Mouse (Mus musculus) layer of hippocampus, adult 18-20 months (tissue): ENCODE results near the gene Dirc2. TPM values are rescaled to one million over a fixed set of nuclear protein-coding genes. Genes with fewer than 3 reads are reported as not detected.

Experiments used
- DNase-seq, 2 experiments: peaks; one replicate each; pipeline ENCODE4 v3.0.0; 2022; ENCODE audit warnings: low spot score in 2 of 2
- total RNA-seq, 2 experiments: library from RNA; stranded (reverse); gene quantifications; 2 replicates each; pipeline ENCODE4 v1.2.3; 2021

The Dirc2 gene
- total RNA-seq, 2 experiments from 2014 or later, result 66.5 to 67.3 TPM

DNA sequence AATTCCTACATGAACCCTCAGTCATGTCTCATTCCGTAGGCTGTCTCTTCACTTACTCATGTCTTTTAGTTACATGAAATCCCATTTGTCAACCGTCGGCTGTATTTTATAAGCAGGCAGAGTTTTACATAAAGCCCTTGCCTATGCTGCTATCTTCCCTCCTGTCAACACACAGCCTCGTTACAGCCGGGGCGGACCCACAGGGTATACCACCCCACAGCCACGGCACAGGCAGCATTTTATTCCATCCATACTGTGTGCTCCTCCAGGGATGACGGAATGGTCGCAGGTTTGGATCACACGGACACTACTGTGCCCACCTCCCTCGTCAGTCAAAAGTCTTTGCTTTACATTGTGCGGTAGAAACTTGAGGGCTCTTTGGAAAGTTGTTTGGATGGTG lies 28.8 kb downstream of the Dirc2 start:
- DNase-seq, result no peak

DNA sequence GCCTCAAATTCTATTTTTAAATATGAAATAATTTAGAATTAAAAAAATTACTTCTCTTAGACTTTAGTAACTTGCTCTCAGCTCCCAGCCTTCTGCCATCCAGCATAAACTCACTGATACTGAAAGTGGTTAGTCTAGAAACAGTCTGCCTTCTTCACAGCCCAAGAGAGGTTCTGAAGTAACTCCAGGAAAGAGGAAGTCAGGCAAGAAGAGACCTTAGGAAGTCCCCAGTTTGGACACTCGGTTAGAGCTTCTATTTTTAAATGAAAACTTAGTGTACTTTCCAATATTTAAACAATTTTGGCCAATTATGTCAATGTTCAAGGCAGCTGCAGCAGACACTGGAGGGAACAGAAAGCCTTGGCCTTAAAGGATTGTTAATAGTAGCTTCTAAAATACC lies 29.6 kb downstream of the Dirc2 start:
- DNase-seq, result no peak

DNA sequence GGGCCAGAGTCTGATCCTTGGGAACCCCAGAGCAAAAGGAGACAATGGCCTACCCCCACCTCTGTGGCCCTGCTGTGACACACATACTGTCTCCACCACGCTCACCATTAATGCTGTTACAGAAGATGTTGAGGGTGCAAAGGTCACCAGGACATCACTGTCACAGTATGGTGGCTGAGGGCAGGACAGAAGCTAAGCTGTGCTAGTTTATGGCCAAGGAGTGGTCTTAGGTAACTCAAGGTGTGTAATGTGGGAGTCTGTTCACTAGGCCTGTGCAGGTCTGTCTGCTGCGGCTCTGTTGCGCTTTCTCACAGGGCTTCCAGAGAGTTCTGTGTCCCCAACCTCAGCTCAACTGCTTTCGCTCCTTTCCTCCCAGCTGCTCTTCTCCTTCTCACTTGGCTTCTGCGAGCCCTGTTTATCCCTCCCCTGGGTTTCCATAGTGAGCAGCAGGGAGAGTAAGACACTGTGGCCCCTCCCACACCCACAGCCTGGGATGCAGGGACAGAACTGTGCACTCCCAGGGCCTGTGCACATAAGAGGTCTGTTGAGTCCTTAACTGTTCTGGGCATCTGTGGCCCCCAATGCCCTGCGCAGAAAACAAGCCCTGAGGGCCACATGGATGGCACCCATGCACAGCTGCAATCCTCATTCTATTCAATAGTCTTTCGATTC lies 30.9 kb downstream of the Dirc2 start:
- peak in 1 of 2 experiments; percentile 30 for DNase-seq

DNA sequence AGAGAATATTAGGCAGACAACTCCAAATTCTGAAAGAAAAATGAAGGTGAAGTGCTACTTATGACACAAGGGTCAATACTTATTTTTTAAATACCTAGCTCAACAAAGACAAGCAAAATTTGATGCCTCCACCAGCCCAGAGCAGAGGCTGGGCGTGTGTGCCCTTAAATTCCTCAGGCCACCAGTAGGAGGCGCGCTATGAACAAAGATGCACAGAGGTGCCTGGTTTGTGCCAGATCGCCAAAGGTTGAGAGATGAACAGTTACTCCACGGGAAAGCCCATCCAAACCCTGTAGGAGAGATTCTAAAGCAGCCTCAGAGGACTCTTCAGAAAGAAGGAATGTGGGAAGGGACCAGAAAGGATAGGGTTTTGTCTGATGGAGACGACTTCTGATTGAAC lies 35.1 kb downstream of the Dirc2 start:
- peak; percentile 11 to 57 for DNase-seq

DNA sequence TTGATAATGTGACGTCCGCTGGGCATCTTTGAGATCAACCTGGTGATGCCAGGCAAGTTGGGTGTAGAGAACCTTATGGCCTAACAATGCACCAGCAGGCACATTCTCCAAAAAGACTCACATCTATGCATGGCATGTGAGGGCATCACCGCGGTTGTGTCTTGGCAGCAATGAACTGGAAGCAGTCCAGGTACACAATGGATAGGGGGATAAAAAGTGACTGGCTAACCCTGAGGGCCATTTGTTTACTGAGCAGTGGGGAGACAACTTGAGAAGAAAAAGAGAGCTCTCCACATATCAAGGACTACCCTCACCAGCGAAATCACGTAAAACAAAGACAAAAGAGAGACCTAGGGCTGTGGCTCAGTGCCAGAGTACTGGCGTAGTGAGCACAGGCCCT lies 37.1 kb downstream of the Dirc2 start:
- no peak for DNase-seq

DNA sequence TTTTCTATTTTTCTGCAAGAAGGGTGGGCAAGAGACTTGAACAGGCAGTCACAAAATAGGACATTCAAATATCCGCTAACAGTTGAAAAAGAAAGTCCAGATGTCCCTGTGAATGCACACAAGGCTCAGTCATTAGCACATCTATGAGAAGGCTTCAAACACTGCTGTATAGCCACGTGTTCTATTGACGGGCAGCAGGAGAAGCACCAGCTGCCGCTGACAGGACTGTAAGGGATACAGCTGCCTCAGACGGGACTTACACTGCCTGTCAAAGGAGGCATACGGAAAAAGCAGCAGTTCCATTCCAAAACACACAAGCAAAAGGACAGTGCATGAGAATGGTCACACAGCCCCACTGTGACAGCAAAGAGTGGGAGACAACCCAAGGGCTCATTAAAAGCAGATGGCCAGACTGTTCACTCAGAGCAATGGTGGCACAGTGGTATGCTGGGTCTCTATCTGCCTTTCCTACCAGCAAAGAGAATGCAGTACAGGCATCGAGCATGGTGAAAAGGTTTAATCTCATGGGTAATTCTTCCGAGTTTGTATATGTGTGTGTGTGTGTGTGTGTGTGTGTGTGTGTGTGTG lies 39.9 kb downstream of the Dirc2 start:
- DNase-seq, result no peak

DNA sequence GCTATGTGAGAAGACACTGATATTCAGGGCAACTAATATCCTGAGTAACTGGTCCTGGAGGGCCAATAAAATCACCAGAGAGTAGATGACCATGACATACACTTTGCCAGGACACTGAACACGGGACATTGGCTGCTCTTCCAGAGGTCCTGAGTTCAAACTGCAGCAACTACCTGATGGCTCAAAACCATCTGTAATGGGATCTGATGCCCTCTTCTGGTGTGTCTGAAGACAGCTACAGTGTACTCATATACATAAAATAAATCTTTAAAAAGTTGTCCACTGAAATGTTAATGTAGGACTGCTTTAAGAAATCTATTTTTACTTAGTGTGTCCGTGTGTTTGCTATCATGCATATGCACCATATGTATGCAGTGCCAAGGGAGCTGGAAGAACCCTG lies 42.6 kb downstream of the Dirc2 start:
- DNase-seq, result no peak

DNA sequence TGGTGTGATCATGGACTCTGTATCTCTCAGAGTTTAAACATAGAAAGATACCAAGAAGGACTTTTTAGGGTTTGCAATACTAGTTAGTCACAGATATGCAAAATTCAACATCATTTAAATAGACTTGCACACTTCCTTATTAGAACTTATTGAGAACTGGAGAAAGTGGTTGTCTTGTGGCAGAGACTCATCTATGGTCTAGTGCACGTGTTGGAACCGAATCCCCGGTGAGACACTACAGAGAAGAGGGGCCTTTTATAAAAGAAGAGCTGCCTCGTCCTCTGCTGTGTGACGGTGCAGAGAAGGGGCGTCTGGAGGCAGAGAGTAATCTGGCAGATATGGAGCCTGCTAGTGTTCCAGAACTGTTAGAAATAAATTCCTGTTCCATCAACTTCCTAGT lies 44.6 kb downstream of the Dirc2 start:
- DNase-seq, result no peak

DNA sequence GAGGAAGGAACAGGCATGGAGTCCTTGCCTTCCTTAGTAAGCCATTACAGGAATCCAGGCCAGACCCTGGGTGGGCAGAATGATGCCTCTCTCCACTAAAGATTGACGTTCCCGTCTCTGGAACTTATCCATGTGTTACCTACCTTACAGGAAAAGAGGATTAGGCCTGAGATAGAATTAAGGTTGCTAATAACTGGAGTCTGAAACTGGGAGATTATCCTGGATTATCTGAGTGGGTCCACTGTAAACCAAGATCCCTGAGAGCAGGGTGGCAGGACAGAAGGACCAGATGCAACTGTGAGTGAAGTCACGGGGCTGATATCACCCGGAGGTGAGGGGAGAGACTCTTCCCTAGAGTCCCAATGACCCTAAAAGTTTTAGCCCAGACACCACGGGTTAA lies 51.4 kb downstream of the Dirc2 start:
- no peak for DNase-seq

DNA sequence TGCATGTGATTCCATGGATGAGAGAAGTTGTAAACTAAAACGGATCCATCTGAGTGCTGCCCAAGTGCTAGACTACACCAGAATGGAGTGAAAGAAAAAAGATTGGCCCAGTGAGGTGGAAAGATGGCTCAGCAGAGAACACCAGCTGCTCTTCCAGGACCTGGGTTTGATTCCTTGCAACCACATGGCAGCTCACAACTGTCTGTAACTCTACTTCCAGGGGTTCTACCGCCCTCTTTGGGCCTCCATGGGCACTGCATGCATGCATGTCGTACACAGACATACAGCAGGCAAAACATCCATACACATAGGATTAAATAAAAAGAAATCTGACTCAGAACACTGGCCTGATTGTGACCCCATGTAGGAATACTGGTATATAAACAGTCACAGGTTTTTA lies 52.9 kb downstream of the Dirc2 start:
- DNase-seq, result no peak

DNA sequence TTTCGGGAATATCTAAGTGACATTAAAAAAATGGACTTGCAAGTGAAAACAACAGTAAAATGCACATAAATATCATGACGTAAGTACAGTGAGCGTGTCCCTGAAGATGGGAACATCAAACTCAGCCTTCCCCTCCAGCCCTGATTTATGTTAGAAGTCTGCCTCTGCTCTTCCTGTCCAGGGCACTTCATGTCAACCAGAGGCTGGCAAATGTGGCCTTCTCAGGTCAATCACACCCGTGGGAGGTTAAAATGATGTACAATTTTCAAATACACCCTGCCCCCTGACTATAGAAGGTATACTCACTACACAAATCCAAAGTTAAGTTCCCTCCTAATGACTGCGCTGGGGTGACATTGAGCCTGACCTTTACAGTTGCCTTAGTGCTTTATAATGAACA lies 53.4 kb downstream of the Dirc2 start:
- DNase-seq, result no peak

DNA sequence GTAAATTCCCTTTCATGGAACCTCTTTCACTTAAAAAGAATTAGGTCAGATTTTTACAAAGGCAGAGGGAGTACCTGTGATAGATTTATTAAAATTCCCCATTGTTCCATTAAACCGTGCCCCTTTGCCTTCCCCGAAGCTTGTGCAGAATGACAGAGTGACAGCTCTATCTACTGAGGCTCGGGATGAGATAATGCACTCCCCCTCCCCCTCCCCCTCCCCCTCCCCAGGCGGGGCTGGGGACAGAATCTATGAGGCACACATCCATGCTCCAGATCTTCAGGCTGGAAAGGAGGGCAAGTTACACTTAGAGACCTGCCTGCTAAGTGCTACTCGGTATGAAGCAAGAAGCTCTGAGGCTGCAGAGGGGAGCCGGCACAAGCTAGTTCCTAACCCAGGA lies 53.8 kb downstream of the Dirc2 start:
- no peak for DNase-seq

DNA sequence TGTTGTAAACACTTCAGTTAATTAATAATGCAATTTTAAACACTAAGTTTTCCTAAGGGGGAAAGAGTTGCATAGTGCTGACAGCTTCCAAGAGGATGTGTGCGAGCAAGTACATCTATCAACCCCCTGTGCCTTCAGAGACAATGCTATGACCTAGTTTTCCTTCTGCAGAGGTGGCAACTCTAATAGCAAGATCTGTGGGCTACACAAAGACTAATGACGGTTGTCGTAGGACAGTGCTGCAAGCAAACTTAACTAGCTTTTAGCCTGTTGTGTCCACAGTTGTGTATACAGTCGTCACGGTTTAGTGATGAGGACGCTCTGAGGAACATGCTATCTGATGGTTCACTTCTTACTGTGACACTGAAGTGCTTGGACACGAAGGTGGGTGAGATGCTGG lies 54.5 kb downstream of the Dirc2 start:
- no peak for DNase-seq

DNA sequence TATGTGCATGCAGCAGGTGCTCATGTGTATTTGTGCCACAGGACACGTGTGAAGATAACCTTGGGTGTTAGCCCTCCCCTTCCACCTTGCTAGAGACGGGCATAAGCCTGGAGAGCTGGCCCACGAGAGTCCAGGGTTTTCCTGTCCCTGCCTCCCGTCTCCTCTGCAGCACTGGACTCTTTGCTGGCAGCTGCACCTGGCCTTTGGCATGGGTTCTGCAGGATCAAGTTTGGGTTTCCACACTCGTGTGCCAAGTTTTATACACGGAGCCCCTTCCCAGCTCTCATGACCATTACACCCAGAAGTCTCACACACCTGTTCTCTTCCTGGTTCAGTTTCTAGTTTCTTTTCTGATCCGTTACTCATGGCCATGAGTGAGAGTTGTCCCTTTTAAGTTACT lies 55.5 kb downstream of the Dirc2 start:
- no peak for DNase-seq

DNA sequence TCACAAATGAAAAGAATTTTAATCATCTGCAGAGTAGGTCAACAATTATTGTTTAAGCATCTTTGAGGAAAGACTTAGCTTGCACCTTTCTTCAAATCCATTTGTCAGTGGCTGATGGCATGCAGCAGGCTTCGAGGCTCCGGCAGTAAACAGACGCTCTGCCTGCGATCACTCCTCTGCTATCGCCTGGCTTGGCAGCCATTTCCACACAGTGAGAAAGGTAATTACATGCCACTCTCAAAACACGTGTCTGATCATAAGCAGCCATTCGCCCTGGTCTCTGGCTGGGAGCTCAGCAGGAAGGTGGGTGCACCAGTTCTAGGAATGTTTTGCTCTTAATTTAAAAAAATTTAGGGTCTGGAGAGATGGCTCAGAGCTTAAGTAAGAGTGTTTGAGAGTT lies 58.2 kb downstream of the Dirc2 start:
- DNase-seq, result peak in 1 of 2 experiments; percentile 60

DNA sequence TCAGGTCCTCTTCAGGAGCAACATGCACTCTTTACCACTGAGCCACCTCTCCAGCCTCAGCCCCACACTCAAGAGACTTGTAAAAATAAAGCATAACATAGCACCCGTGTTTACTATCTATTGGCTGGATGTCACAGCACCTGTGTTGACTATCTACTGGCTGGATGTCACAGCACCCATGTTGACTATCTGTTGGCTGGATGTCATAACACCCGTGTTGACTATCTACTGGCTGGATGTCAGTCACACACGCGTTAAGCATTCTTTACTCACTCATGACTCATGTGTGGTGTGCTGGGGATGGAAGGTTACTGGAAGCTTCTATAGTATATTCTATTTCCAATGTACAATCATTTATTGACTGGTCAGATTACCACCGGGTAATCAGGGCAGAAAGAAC lies 62.2 kb downstream of the Dirc2 start:
- DNase-seq, result no peak

DNA sequence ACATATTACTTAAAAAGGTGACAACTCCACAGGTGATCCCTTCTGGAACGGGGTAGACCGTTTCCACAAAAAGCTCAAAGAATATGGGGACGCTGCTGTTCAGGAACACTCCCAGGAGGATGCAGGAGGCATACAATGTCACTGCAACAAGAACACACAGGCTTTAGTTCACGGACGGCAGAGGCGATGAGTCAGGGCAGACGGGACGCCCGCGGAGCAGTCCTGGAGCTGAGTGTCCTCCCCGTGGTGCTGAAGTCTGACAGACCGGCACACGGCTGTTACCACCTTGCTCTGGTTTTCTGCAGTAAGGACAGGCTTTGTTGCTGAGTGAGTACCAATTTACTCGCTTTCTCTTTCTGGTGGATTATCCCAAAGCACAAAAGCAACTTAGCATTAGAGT lies 64.4 kb downstream of the Dirc2 start:
- no peak for DNase-seq

DNA sequence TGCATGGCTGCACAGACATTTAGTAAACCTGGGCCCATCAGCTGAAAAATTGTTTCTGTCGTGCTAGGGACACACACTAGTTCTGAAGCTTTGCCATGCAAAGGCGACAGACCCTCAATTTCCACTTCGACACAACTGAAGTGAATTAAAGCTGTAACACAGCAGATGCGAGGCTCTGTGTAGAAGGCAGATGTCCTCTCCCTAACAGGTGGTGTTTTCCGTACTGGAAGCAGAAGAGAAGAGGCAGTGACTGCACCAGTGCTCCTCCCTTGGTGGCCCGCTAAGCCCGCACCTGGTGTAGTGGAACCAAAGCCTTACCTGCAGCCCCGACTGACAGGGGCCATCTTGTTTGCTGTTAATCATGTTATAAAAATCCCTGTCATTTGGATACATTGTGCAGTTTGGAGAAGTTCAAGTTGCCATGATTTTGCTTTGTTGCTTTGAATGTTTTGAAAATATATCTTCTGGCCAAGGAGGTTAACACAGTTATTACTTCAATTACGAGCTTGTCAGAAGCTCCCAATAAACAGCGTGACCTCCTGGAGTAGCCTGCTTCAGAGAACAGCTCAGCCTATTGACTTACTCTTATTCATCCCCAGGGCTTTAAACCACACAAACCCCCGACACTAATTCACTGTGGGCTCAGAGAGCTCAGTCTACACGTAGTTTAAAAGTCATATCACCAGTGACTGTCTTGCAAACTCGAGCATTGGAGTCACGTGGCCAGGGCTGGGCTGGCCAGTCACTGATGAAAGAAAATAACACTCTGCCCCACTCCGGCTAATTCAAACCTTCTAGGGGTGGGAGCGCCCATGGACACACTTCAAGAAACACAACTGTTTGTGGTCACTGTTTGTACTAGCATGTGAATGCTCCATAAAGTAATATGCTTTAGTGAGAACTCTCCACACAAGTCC lies 65.1 kb downstream of the Dirc2 start:
- DNase-seq, result peak; percentile 25 to 34

DNA sequence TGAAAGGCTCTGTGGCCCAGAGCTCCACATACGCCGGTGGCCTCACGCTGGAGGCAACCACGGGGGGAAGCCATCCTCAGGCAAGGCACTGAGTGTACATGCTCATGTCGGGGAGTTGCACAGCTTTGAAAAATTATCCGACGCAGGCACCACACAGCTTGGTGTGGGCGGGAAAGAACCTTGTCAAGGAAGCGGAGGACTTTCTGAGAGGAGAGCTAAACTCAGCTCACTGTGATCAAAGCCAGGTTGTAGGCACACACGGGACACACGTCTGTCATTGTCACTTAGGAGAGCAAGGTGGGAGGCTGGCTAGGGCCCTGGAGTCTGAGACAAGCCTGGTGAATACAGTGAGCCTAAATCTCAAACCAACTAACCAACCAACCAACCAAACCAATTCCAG lies 67.3 kb downstream of the Dirc2 start:
- peak; percentile 30 to 54 for DNase-seq

DNA sequence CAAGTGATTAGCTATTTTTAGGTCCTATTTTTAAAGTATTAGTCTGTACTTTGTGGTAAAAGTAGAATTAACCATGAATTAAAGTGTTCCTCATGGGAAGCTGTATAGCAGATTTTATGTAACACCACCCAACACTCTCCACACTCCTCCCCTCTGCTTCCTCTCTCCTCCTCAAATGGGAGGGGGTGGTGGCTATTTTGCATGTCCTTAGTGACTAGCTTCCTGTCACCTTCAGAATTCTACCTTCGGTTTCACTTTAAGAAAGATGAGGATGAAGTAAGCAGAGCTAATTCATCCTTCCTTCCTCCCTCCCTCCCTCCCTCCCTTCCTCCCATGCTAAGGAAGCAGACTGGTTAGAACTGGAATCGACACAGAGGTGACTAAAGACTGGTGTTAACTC lies 73.1 kb downstream of the Dirc2 start:
- no peak for DNase-seq

DNA sequence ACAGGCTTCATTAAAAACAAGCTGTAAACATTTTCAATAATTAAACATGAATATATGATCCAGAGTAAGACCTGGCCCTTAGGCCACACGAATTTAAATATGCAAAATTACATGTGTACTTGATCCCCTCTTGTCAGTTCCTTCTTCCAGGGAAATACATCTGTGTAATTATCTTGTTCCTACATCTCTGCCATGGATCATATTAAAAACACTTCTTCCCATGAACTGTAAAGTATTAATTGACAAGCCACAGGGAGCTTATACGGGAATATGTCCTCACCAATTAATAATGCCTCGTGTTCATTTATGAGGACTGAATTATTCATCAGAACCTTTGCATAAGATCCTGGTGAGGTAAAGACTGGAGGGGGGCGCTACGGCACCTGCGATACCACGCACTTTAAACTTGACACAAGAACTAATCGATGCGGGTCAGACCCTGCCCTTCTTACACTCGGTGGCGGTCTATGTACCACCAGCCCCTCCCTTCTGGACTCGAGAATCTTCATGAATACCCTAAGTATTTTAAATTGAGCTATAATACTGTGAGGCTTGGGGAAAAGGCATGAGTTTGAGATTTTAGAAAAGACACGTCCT lies 74.8 kb downstream of the Dirc2 start:
- DNase-seq, result no peak

DNA sequence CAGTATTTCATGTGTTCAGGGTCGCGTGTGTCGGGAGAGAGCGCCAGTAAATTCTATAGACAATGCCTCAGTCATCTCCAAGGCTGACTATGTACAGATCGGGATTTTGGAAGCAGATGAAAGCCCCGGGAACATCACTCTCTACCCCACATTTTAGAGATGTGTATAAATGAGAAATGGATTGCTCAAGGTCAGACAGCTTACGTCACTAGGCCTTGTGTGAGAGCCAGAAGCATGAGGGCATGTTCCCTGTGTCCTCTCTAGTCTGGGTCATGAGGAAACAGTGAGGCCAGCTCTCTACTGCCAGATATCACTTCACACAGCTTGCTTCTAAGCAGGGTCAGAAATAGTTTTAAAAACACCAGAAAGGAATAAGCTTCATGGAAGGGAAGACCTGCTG lies 77.5 kb downstream of the Dirc2 start:
- no peak for DNase-seq
